Mouse (Mus musculus) NIH3T3 (cell line): ENCODE measurements around the gene Tenm4.

Experiments
- DNase-seq: peaks from one replicate; pipeline ENCODE4 v3.0.0-alpha.2; 2012; ENCODE audit warnings: low read depth

The Tenm4 gene

GRCm38 (mm10) chr7:96734315-96735058, 563.4 kb downstream of the Tenm4 start:
- no peak for DNase-seq

DNA sequence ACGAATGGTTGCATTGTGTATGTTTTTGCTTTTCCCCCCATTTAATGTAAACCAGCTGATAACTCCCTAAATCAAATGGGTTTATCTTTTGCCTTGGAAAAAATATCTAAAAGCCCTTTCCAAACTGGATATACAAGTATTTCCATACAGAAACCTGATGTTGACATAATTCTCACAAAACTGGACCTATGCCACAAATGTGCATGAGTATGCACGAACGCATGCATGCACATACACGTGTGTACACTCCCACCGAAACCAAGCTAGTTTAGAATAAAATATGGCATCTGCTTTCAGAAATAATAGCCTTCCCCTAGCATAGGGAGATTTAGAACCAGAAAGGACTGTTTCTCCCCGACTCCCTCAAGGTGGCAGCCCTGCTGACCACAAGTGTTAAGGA, 569.6 kb downstream of the Tenm4 start:
- no peak for DNase-seq

DNA sequence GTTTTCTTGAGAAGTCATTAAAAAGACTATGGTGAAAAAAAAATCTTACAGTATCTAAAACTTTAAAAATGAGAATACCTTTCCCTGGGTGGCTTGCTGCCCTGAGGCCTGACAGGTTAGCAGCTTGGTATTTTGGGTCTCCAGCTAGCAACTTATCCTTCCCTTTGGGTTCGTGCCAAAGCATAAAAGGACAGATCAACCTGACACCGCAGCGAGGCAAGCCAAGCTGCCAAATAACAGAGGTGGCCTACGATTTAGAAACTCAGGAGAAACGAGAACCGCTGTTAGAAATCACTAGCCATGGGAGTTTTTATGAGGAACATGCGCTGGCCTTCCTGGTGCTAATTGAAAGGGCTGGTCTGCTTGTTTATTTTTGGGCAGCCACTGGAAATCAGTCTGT, 571.2 kb downstream of the Tenm4 start:
- no peak for DNase-seq

DNA sequence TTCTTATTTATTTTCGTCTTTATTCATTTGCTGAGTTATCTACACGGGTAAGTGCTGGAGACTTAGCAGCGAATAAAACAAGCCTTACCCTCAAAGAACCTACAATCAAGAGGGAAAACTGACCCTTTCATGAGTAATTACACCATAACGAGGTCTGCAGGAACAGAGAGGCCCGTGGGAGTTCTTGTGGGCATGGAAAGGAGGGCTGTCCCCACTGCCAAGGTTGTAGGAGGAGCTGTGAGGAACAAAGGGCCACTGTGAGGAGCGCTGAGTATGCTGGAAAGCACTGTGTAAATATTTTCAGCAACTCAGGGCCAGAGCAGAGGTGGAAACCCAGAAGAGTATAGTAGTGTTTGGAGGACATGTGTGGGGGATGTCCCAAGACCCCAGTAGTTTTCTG, 574.9 kb downstream of the Tenm4 start:
- peak; percentile 57 for DNase-seq

GRCm38 (mm10) chr7:96746706-96747105, 575.7 kb downstream of the Tenm4 start:
- peak; percentile 42 for DNase-seq

- DNase-seq: peak; percentile 19
These were observed 577.5 kb downstream of the Tenm4 start for GRCm38 (mm10) chr7:96748538-96749045.

GRCm38 (mm10) chr7:96749753-96750152, 578.7 kb downstream of the Tenm4 start:
- peak; percentile 51 for DNase-seq

GRCm38 (mm10) chr7:96751236-96751635, 580.2 kb downstream of the Tenm4 start:
- DNase-seq: no peak

GRCm38 (mm10) chr7:96752776-96753175, 581.7 kb downstream of the Tenm4 start:
- no peak for DNase-seq

DNA sequence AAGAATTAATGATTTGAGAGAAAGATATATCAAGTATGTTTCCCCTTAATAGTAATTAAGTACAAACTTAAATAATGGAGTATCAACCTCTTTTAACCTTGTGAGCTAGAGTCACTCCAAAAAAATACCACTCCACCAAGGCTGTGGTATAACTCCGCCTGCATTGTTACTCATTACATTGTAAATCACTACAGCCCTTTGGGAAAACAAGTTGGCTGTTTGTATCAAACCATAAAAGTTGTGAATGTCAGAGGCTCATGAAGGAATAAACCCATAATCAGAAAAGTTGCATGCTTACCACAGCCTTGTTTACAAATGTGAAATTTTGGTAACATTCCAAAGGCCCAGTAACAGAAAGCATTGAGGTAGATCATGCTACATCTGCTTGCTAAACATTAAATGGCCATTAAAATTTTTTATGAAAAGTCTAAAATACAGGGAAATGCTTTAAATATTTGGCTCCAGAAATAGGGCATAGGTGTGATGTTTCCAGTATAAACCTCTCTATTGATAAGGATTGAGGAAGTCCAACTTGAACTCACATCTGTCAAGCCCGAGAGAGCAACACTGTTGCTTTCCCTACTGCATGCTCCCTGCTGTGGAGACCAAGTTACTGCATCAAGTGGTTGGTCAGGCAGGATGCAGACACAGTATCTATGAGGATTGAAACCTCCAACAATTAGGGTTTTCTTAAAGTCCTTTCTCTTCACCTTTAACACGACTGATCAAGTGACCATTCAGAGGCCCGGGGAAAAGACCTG, 582.5 kb downstream of the Tenm4 start:
- DNase-seq: peak; percentile 48

- no peak for DNase-seq
These were observed 583.1 kb downstream of the Tenm4 start for GRCm38 (mm10) chr7:96754175-96754574.

GRCm38 (mm10) chr7:96755459-96756094, 584.5 kb downstream of the Tenm4 start:
- peak; percentile 32 for DNase-seq

DNA sequence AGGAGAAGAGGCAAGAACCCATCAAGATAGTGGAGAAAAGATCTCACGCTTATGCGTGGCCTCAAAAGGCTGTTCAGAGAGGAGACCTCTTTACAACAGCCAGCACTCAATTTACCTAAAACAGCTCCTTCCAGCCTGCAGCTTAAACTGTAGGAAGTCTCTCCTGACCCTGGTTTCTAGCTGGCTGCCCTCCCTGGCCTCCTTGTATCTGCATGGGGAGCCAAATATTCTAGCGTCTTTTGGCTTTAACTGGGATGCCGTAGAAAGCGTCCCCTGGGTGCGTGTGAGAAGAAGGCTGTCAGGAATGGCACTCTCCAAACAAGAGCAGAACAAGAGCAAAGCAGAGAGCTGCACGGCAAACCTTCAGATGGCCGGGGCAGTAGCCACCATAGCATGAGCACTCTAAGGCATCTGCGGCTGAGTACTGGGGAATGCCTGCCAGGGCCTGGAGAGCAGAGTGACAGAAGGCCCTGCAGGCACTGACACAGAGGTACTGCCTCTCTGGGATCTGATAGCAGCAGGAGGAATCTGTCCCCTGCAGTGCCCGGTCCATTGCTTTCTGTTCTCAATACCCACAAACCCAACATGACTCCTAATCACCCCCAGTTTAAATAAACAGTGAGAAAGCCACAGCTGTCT, 585.2 kb downstream of the Tenm4 start:
- no peak for DNase-seq

DNA sequence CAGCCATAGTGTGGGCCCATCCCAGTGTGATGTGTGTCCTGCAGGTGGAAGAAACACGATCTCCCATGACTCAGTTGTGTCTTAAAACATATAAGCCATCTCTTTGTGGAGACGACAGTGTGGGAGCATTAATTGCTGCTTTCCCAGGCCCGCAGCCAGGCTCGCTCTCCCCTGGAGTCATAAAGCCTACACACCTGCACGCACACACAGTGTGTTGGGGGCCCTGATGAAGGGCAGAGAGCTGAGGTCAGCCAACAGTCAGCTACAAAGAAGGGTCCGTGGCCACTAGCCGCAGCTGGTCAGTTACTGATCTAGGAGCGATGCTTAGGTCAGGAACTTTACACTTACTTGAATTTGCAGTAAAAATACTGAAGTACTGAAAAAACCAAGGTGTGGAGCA, 586.0 kb downstream of the Tenm4 start:
- DNase-seq: no peak

DNA sequence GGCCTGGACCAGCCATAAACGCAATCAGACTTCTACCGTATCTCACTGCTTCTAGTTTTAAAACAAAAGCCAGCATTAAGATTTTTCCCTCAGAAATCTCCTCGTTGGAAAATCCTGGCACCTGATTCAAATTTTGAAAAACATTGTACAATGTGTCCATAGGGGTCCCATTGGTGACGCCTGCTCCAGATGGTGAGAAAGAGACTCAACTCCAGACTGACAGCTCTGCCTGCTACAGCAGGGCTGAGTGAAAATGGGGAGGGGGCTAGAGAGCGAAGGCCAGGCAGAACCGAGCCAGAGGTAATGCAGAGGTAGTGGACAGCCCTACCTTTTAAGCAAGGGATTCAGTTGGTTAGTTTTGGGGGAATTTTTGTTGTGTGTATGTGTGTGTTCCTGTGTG, 589.2 kb downstream of the Tenm4 start:
- no peak for DNase-seq

DNA sequence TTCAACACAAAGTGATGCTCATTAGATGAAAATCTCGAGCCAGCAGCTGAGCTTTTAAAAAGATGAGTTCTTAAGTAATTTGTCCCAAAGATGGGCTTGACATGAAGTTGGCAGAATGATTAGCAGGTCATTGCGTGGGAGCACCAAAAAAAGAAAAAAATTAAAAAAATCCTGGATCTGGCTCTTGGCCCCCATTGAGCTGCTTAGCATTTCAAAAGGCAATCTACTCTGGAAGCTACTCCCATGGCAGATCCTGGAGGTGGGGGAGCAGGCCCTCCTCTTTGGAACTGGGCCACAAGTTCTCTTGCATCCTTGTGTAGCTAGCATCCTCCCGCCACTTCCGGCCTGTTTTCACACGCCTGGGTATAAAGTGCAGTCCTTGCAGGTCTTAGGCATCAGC, 590.1 kb downstream of the Tenm4 start:
- no peak for DNase-seq

DNA sequence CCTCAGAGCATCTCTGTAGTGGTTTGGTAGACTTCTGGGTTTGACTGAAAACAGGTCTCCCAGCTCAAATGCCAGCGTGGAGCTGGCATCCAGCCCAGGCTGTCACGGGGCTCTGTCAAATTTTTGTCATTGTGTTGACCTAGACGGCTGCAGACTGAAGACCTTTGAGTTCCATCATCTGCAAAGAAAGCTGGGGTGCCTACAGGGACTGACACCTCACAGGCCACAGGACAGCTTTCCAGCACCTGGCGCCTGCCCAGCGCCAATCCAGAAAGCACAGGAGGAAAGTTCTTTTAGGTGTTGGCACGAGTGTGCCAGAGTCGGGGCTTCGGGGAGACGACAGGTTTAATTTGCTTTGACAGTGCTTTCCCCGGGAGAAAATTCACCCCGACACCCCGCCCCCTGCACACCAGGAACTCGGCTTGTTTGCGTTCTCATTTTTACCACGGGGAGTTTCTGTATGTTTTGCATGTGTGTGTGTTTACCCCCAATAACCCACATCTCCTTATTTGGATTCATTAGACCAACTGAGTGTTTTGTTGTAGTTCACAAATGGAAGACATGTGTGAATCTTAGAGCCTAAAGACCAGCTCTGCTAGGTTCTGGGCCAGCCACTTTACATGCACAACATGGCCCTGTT, 594.4 kb downstream of the Tenm4 start:
- DNase-seq: peak; percentile 15

DNA sequence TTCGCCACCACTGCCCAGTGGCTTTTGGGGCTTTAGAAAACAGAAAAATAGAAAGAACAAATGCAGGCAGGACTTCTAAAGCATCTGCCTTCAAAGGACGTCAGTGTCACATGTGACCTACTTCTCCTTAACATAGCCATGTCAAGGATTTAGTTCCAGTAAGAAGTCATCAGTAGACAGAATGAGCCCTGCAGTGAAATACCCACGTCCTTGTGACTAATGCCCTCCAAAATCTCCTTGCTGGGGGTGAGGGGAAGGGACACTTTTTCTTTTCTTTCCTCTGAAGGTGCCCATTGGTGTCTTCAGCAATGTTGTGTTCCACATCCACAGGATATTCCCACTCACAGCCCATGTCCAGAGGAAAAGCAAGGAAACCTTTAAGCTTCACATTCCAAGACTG, 596.0 kb downstream of the Tenm4 start:
- DNase-seq: no peak

GRCm38 (mm10) chr7:96768718-96769117, 597.7 kb downstream of the Tenm4 start:
- no peak for DNase-seq

DNA sequence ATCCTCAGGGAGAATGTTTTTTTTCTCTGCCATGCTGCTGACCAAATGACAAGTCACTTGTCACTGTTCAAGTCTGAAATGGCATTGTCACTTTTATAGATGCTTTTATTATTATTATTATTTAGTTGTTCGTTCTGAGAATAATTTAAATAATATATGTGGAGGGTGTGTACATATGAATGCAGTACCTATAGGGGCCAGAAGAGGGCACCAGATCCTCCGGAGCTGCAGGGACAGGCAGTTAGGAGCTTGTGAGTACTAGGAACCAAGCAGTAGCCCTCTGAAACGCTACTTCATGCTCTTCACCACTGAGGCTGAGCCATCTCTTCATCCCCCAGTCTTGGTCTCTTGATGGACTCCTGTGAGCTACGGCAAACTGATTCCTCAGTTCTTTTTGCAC, 598.7 kb downstream of the Tenm4 start:
- peak; percentile 35 for DNase-seq

- DNase-seq: no peak
These were observed 601.9 kb downstream of the Tenm4 start for GRCm38 (mm10) chr7:96772966-96773365.
